Mouse (Mus musculus) bone marrow macrophage, adult 2 months (primary cell): ENCODE data around the gene 5430427O19Rik.

ENCODE experiments used
- CTCF ChIP-seq: IDR thresholded peaks from 2 replicates; pipeline ENCODE4 v1.5.1; 2012; ENCODE audit warnings: low read depth, mild to moderate bottlenecking, low read length, moderate library complexity
- POLR2A ChIP-seq: IDR thresholded peaks from 2 replicates; pipeline ENCODE4 v1.6.1; 2012; ENCODE audit warnings: mild to moderate bottlenecking, low read depth, low read length, borderline replicate concordance

DNA sequence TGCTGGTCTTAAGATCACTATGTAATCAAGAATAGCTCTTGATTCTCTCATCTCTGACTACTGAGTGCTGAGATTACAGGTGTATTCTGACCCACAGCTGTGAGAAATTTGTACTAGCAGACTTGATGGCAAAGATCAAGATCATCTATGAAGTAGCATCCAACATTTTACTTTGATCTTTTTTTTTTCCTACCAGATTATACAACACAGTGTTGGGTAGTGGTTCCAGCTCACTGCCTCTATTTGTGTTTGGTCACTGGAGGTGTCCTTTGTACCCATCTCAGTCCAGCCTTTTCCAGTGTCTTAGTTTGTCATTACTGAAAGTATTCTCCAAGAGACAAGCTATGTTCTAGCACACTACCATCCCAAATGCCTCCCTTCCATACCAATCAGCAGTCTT, 5.8 kb downstream of the 5430427O19Rik start:
- TF ChIP-seq POLR2A, result no peak
- TF ChIP-seq CTCF, result no peak
